Mouse (Mus musculus): ENCODE data around the gene Tmem156.

DNA sequence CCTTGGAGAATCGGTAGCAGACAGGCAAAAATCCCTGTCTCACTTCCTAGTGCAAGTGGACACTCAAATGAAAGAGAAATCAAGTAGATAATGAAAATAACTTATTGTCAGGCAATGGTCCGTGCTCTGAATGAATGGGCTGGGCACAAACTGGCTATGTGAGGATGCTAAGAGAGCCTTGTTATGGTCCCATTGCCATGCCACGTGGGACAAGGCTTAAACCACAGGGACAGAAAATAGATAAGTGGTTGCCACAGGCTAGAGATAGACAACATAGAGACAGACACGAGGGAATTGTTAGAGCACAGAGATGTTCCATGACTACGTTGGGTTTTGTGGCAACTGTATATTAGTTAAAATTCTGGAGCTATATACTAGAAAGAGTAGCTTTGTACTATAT lies 9.3 kb upstream of the Tmem156 start:
- no peak for TF ChIP-seq CTCF (IDR thresholded peaks at IDR 0.05; ENCODE audit: low read depth)
- TF ChIP-seq EP300 (IDR thresholded peaks at IDR 0.05; ENCODE audit: low read depth), result no peak
